Mouse (Mus musculus) megakaryocyte, embryonic 14.5 days (primary cell): ENCODE measurements around the gene Pde7b. TPM values are rescaled to one million over a fixed set of nuclear protein-coding genes. Genes with fewer than 3 reads are reported as not detected.

Source experiments
- H3K27me3 ChIP-seq: replicated peaks from 2 replicates; pipeline ENCODE3; 2012; ENCODE audit warnings: inconsistent platforms
- H3K36me3 ChIP-seq: replicated peaks from 2 replicates; pipeline ENCODE3; 2012; ENCODE audit warnings: low read length, inconsistent platforms, mixed read lengths
- H3K4me1 ChIP-seq: 2 replicates; pipeline ENCODE4 v1.6.1; 2012; ENCODE audit warnings: inconsistent platforms
- H3K4me3 ChIP-seq: replicated peaks from 2 replicates; pipeline ENCODE3; 2012; ENCODE audit warnings: moderate library complexity, mild to moderate bottlenecking, inconsistent platforms
- H3K9me3 ChIP-seq: 2 replicates; pipeline ENCODE4 v1.6.1; 2012; ENCODE audit warnings: inconsistent platforms
- FLI1 ChIP-seq: IDR thresholded peaks from 2 replicates; pipeline ENCODE4 v1.6.1; 2012; ENCODE audit warnings: low read length, inconsistent platforms, mixed read lengths
- GATA1 ChIP-seq: IDR thresholded peaks from 3 replicates; pipeline ENCODE4 v1.6.1; 2012; ENCODE audit warnings: mixed read lengths, low read length, inconsistent platforms, borderline replicate concordance
- polyA plus RNA-seq: library from polyadenylated mRNA; stranded (reverse); fragments of >175 nt; gene quantifications from 2 replicates; pipeline ENCODE4 v1.2.3, GENCODE M21; 2012; ENCODE audit warnings: low replicate concordance; ENCODE audit not compliant: insufficient read depth

Pde7b gene
- polyA plus RNA-seq, 1 experiment: 0.68 TPM

DNA sequence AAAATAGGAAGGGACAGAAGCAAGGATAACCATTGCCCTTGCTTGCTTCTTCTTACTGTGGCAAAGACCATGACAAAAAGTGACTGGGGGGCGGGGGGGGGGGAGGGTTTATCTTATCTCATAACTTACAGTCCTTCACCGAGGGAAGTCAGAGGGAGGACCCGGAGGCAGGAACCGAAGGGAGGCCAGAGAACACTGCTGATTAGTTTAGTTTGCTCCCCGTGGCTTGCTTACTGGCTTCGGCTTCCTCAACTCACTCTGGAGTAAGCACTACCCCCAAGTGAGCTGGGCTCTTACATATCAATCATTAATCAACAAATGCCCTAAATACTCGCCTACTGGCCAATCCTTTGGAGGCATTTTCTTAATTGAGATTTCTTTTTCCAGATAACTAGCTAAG, 304.6 kb downstream of the Pde7b start:
- Histone ChIP-seq H3K4me1 (peaks cover 15% of the 10 kb centered on the region), H3K36me3 (peaks cover 7% of the 10 kb centered on the region), H3K4me3 (peak overlapping the region; percentile 51), H3K9me3 (no peaks in the 10 kb centered on the region), H3K27me3 (no peaks in the 10 kb centered on the region)
- TF ChIP-seq GATA1: no peak
- TF ChIP-seq FLI1: no peak

DNA sequence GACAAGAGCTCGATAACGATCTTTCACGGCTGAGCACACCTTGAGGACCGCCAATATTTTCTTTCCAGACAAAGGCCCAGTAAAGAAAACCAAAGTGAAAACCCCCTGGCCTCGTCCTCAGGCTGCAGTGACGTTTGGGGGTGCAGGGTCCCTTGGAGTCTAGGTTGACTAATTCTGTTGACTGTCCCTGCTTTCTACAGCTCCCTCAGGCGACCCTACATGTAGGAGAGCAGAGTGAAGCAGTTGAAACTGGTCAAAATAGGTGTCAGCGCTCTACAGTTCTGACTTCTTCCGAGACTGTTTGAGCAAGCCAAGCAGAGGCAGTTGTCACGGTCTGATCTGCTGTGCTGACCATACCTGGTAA, 306.0 kb downstream of the Pde7b start:
- Histone ChIP-seq H3K4me3 (no peak overlapping the region), H3K27me3 (no peaks in the 10 kb centered on the region), H3K4me1 (peaks cover 15% of the 10 kb centered on the region), H3K36me3 (peaks cover 7% of the 10 kb centered on the region), H3K9me3 (no peaks in the 10 kb centered on the region)
- no peak for TF ChIP-seq GATA1
- TF ChIP-seq FLI1: no peak

DNA sequence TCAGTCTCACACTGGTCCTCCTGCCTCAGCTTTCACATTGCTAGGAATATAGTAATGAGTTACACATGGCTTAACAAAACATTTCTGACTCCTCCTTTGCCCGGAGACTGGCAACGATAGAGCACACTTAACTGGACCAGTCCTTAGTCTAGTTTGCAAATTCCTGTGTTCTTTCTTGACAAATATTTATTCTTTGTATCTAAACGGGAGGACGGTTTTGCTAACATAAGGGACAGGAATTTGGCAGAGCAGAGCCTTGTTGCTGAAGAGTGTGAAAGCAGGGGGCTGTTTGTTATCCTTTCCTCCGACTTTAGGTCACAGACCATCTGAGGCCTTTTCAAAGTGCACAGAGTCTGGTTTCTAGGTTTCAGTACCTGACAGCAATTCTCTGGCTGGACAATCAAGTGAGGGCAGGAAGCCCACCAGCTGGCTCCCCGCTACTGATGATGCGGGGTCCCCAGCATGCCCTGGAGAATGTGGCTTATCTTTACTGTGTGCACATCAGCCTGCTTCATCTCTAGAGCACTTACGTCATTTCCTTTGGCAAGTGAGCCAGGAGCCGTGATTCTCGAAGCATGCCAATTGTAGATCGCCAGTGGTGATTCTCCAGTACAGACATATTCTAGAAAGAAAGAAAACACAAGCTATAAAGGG, 306.5 kb downstream of the Pde7b start:
- Histone ChIP-seq H3K27me3 (no peaks in the 10 kb centered on the region), H3K4me3 (no peak overlapping the region), H3K4me1 (peaks cover 15% of the 10 kb centered on the region), H3K36me3 (peaks cover 10% of the 10 kb centered on the region), H3K9me3 (no peaks in the 10 kb centered on the region)
- TF ChIP-seq FLI1 (no peak), GATA1 (no peak)

DNA sequence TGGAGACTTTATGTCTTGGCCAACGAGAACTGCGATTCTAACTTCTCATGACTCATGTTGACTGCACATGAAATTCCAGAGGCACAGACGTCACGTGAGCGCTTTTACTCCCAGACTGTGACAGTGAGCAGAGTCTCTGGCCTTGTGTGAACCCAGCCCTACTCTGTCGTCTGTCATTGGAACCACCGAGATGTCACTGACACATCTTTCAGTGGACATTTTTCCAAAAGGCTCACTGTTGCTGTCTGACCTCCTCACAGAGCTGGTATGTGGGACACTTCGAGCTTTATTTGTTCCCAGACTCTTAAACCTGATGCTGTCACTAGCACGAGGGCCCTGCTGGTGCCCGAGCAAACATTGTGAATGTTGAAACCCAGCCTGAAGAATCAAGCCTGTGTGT, 315.7 kb downstream of the Pde7b start:
- H3K36me3 ChIP-seq: peaks cover 24% of the 10 kb centered on the region
- H3K4me3 ChIP-seq: no peak overlapping the region
- H3K9me3 ChIP-seq: peaks cover 18% of the 10 kb centered on the region
- TF ChIP-seq GATA1: no peak
- TF ChIP-seq FLI1: no peak
- H3K27me3 ChIP-seq: no peaks in the 10 kb centered on the region
- no peaks in the 10 kb centered on the region for H3K4me1 ChIP-seq

DNA sequence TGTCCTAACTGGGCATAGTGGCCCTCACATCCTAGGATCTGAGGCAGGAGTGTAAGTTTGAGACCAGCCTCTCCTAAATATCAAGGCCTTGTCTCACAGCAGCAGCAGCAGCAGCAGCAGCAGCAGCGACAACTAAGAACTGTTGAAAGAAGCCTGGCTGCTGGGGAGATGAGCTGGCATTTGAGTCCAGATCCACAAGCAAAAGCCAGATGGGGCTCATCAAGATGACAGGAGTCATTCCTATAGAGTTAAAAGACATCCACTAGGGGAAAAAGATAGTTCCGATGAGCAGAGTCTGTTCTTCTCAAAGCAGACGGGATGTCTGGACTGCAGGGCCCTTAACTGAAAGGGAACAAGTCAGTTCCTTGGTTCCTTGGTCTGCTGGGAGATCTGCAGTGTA, 316.5 kb downstream of the Pde7b start:
- TF ChIP-seq FLI1 (no peak), GATA1 (no peak)
- H3K4me3 ChIP-seq: no peak overlapping the region
- no peaks in the 10 kb centered on the region for H3K4me1 ChIP-seq
- peaks cover 21% of the 10 kb centered on the region for H3K36me3 ChIP-seq
- peaks cover 18% of the 10 kb centered on the region for H3K9me3 ChIP-seq
- H3K27me3 ChIP-seq: no peaks in the 10 kb centered on the region

- Histone ChIP-seq H3K4me1 (no peaks in the 10 kb centered on the region), H3K27me3 (no peaks in the 10 kb centered on the region), H3K4me3 (no peak overlapping the region), H3K9me3 (peaks cover 4% of the 10 kb centered on the region; the same call in 1 of the 2 replicates), H3K36me3 (peaks cover 6% of the 10 kb centered on the region)
- TF ChIP-seq FLI1 (no peak), GATA1 (no peak)
Measured at GRCm38 (mm10) chr10:20405471-20405870, 319.4 kb downstream of the Pde7b start.

DNA sequence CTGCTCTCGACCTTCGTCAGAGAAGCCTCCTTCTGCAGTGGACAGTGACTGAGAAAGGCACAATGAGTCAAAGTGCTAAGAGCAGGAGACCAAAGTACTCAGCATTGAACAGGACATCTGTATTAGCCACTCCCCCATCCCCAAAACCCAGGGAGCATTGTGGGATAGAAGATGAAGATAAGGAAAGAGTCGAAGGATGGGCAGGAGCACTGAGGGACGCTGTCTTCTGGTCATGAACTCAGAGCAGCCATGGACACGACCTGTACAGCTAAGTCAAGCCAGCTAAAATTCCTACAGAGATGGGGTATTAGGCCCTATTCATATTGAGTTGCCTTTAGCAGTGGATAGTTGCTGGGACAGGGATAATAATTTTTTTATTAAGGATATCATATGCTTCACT, 321.9 kb downstream of the Pde7b start:
- Histone ChIP-seq H3K4me1 (peaks cover 11% of the 10 kb centered on the region), H3K9me3 (peaks cover 4% of the 10 kb centered on the region; the same call in 1 of the 2 replicates), H3K27me3 (no peaks in the 10 kb centered on the region), H3K36me3 (peaks cover 6% of the 10 kb centered on the region), H3K4me3 (no peak overlapping the region)
- TF ChIP-seq FLI1 (no peak), GATA1 (no peak)

DNA sequence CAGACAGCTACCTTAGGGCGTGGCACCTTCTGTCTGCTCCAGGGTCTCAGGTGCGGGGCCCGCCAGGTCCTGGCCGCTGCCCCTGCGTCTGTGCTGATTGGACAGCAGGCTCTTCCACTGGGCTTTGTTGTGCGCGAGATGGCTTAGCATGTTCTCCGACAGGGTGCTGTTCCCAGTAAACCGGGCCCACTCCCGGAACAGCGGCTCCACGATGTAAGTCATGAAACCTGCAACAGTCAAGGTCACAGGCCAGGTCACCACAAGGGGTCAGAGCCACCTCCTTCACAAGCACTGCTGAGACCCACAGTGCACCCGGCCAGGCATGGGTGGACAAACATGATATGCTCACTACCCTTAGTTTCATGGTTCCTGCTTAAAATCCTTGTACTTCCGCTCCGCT, 324.5 kb downstream of the Pde7b start:
- TF ChIP-seq GATA1 (no peak), FLI1 (no peak)
- H3K9me3 ChIP-seq: peaks cover 4% of the 10 kb centered on the region; the same call in 1 of the 2 replicates
- no peaks in the 10 kb centered on the region for H3K27me3 ChIP-seq
- H3K4me3 ChIP-seq: no peak overlapping the region
- H3K36me3 ChIP-seq: peaks cover 3% of the 10 kb centered on the region
- peaks cover 11% of the 10 kb centered on the region for H3K4me1 ChIP-seq

DNA sequence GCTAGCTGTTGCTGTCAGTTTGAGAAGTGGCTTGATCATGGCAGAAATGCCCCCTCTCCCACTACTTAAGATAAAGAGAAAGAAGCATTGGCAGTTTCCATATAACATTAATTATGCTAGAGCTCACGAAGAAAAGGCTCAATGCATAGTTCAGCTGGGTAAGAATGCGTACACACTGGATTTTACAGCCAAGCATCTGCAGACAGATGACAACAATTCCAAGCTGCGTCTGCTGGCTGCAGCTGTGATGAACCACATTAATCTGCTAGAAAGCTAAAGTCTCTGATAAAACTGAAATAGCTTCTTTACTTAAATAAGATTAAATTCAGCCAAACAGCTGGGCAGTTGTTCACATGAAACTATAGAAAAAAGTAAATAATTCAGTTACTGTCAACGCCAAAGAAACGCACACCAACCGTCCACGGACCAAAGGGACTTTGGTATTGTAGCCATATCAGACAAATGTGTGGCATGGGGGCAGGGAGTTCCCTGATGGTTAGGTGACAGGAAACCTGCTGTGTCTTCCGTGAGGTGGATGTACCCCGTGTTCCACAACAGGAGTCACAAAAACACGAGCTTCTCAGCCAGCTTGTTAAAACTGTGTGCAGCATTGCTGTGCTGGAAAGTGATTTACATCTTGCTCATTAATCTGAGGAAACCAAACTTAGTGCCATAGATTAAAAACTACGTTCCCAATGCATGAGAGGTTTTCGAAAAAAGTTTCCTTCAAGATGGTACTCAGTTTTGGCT, 326.1 kb downstream of the Pde7b start:
- Histone ChIP-seq H3K36me3 (peaks cover 3% of the 10 kb centered on the region), H3K4me3 (peak overlapping the region; percentile 67), H3K27me3 (no peaks in the 10 kb centered on the region), H3K4me1 (peaks cover 11% of the 10 kb centered on the region), H3K9me3 (no peaks in the 10 kb centered on the region)
- TF ChIP-seq GATA1 (no peak), FLI1 (no peak)

GRCm38 (mm10) chr10:20398224-20398623, 326.7 kb downstream of the Pde7b start:
- Histone ChIP-seq H3K36me3 (peaks cover 3% of the 10 kb centered on the region), H3K27me3 (no peaks in the 10 kb centered on the region), H3K4me3 (peak overlapping the region; percentile 67), H3K9me3 (no peaks in the 10 kb centered on the region), H3K4me1 (peaks cover 11% of the 10 kb centered on the region)
- TF ChIP-seq GATA1 (no peak), FLI1 (no peak)

DNA sequence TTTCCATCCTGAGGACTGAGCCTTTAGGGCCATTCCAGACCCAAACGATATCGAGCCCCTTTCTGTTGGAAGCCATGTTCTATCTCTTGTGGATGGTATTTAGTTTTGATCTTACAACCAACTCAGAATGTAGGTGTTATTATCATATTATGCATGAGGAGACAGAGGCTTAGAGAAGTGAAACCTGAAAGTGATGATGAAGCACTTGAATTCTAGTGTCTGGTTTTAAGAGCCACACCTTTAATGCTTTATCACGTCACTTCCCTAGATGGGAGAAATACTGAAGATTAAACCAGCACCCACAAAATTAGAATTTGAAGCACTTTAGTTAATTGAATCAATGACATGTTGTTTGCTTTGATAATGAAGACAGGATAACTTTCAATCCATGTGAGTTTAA, 329.1 kb downstream of the Pde7b start:
- no peaks in the 10 kb centered on the region for H3K27me3 ChIP-seq
- peaks cover 15% of the 10 kb centered on the region for H3K4me1 ChIP-seq
- peaks cover 3% of the 10 kb centered on the region for H3K36me3 ChIP-seq
- no peak for TF ChIP-seq FLI1
- no peak for TF ChIP-seq GATA1
- no peak overlapping the region for H3K4me3 ChIP-seq
- H3K9me3 ChIP-seq: peaks cover 4% of the 10 kb centered on the region; the same call in 1 of the 2 replicates
